Mouse (Mus musculus): ENCODE measurements around the gene Wasf2. TPM values are rescaled to one million over a fixed set of nuclear protein-coding genes. Genes with fewer than 3 reads are reported as not detected.

Wasf2 gene
- polyA plus RNA-seq, 1 experiment from 2014 or later, result 63.6 TPM

- Histone ChIP-seq H3K4me2 (ENCODE audit: low read depth, severe bottlenecking) (no peak overlapping the region), H3K36me3 (ENCODE audit: control insufficient read depth, insufficient read depth, low read length) (no peaks in the 10 kb centered on the region), H3K9ac (ENCODE audit: low read length) (no peak overlapping the region), H3K27ac (replicated peaks; ENCODE audit: low read depth, low read length) (no peak overlapping the region), H3K4me1 (ENCODE audit: control insufficient read depth, insufficient read depth, low read length) (no peaks in the 10 kb centered on the region), H3K27me3 (ENCODE audit: control insufficient read depth, insufficient read depth, low read length) (no peaks in the 10 kb centered on the region), H3K9me3 (ENCODE audit: control insufficient read depth, low read length) (no peaks in the 10 kb centered on the region), H3K4me3 (ENCODE audit: low read depth, low read length) (no peak overlapping the region)
- no peak for ATAC-seq (ENCODE audit: insufficient number of reproducible peaks, low FRiP score, low TSS enrichment, low read depth)
- no peak for DNase-seq (ENCODE audit: low spot score)
- WGBS, result 88% methylated on average over 9 of the region's 9 CpGs
These were observed 36.5 kb downstream of the Wasf2 start for GRCm38 (mm10) chr4:133166773-133167172.

GRCm38 (mm10) chr4:133169237-133170055 is 39.1 kb downstream of the Wasf2 start:
- Histone ChIP-seq H3K4me2 (ENCODE audit: low read depth, severe bottlenecking) (no peak overlapping the region), H3K9me3 (ENCODE audit: control insufficient read depth, low read length) (no peaks in the 10 kb centered on the region), H3K27ac (replicated peaks; ENCODE audit: low read depth, low read length) (no peak overlapping the region), H3K36me3 (ENCODE audit: control insufficient read depth, insufficient read depth, low read length) (no peaks in the 10 kb centered on the region), H3K4me1 (ENCODE audit: control insufficient read depth, insufficient read depth, low read length) (no peaks in the 10 kb centered on the region), H3K27me3 (ENCODE audit: control insufficient read depth, insufficient read depth, low read length) (no peaks in the 10 kb centered on the region), H3K9ac (ENCODE audit: low read length) (no peak overlapping the region), H3K4me3 (ENCODE audit: low read depth, low read length) (no peak overlapping the region)
- DNase-seq (ENCODE audit: low spot score) (no peak), ATAC-seq (ENCODE audit: insufficient number of reproducible peaks, low FRiP score, low TSS enrichment, low read depth) (no peak)
- 87% methylated on average over 10 of the region's 10 CpGs for WGBS

DNA sequence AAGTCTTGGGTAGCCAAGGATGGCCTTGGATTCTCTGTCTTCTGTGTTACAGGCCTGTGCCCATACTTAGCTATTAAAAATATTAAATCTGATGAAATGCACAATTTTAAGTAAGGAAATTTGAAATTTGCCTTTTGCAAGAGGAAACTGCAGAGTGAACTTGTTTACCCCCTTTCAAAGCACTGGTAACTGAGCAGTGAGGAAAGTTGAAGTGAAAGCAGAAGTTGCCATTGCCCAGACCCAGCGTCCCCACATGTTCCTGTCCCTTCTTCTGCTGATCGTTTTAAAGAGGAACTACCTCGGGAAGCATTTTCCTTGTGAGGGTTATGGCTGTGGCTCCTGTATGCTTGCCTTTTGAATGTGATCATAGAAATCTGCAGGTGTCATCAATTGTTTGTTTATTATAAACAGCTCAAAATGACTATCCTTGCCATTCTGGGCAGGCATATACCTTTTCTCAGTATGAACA is 39.8 kb downstream of the Wasf2 start:
- H3K27ac ChIP-seq (replicated peaks; ENCODE audit: low read depth, low read length), result no peak overlapping the region
- DNase-seq (ENCODE audit: low spot score) (no peak), ATAC-seq (ENCODE audit: insufficient number of reproducible peaks, low FRiP score, low TSS enrichment, low read depth) (no peak)
- H3K4me3 ChIP-seq (ENCODE audit: low read depth, low read length), result no peak overlapping the region
- H3K4me1 ChIP-seq (ENCODE audit: control insufficient read depth, insufficient read depth, low read length), result no peaks in the 10 kb centered on the region
- no peaks in the 10 kb centered on the region for H3K9me3 ChIP-seq (ENCODE audit: control insufficient read depth, low read length)
- H3K4me2 ChIP-seq (ENCODE audit: low read depth, severe bottlenecking), result no peak overlapping the region
- WGBS, result 76% methylated on average over 3 of the region's 3 CpGs
- H3K9ac ChIP-seq (ENCODE audit: low read length), result no peak overlapping the region
- no peaks in the 10 kb centered on the region for H3K36me3 ChIP-seq (ENCODE audit: control insufficient read depth, insufficient read depth, low read length)
- no peaks in the 10 kb centered on the region for H3K27me3 ChIP-seq (ENCODE audit: control insufficient read depth, insufficient read depth, low read length)

DNA sequence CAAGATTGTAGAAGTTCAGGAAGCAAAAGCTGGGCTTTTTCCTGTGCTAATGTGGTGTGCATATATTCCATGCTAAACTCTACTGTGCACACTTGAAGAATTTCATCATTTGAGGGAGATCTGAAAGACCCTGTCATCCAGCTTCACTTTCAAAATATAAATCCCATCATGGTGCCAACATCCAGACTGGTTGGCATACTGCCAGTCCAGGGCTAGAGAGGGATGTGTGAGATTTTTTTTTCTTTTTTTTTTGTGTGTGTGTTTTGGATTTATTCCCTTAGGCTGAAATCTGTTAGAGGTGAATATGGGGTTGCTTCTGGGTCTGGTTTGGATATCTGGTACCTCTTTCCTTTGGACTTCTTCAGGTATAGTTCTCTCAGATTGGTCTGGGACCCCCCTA is 40.3 kb downstream of the Wasf2 start:
- Histone ChIP-seq H3K4me3 (ENCODE audit: low read depth, low read length) (no peak overlapping the region), H3K9me3 (ENCODE audit: control insufficient read depth, low read length) (no peaks in the 10 kb centered on the region), H3K4me1 (ENCODE audit: control insufficient read depth, insufficient read depth, low read length) (no peaks in the 10 kb centered on the region), H3K27ac (replicated peaks; ENCODE audit: low read depth, low read length) (no peak overlapping the region), H3K4me2 (ENCODE audit: low read depth, severe bottlenecking) (no peak overlapping the region), H3K36me3 (ENCODE audit: control insufficient read depth, insufficient read depth, low read length) (no peaks in the 10 kb centered on the region), H3K9ac (ENCODE audit: low read length) (no peak overlapping the region), H3K27me3 (ENCODE audit: control insufficient read depth, insufficient read depth, low read length) (no peaks in the 10 kb centered on the region)
- ATAC-seq (ENCODE audit: insufficient number of reproducible peaks, low FRiP score, low TSS enrichment, low read depth) (no peak), DNase-seq (ENCODE audit: low spot score) (no peak)

DNA sequence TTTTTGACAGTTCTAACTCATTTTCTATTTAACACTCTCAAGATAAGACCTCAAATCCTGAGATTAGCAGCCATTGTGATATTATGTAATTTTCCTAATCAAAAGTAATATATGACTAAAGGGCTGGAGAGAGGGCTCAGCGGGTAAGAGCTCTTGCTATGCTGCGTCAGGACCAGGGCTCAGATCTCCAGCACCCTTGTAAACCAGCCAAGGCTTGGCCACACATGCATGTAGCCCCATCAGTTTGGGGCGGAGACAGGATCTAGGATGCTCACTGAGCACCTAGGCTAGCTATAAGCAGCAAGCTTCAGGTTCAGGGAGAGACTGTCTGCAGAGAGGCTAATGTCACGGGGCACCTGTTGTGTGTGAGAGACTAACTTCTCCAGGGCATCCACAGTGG is 42.1 kb downstream of the Wasf2 start:
- 95% methylated on average over 4 of the region's 4 CpGs for WGBS
- Histone ChIP-seq H3K4me3 (ENCODE audit: low read depth, low read length) (no peak overlapping the region), H3K4me2 (ENCODE audit: low read depth, severe bottlenecking) (no peak overlapping the region), H3K9ac (ENCODE audit: low read length) (no peak overlapping the region), H3K4me1 (ENCODE audit: control insufficient read depth, insufficient read depth, low read length) (peaks cover 6% of the 10 kb centered on the region), H3K27ac (replicated peaks; ENCODE audit: low read depth, low read length) (no peak overlapping the region), H3K36me3 (ENCODE audit: control insufficient read depth, insufficient read depth, low read length) (peaks cover under 1% of the 10 kb centered on the region; the same call in 1 of the 2 replicates), H3K9me3 (ENCODE audit: control insufficient read depth, low read length) (no peaks in the 10 kb centered on the region), H3K27me3 (ENCODE audit: control insufficient read depth, insufficient read depth, low read length) (no peaks in the 10 kb centered on the region)
- no peak for DNase-seq (ENCODE audit: low spot score)
- no peak for ATAC-seq (ENCODE audit: insufficient number of reproducible peaks, low FRiP score, low TSS enrichment, low read depth)

DNA sequence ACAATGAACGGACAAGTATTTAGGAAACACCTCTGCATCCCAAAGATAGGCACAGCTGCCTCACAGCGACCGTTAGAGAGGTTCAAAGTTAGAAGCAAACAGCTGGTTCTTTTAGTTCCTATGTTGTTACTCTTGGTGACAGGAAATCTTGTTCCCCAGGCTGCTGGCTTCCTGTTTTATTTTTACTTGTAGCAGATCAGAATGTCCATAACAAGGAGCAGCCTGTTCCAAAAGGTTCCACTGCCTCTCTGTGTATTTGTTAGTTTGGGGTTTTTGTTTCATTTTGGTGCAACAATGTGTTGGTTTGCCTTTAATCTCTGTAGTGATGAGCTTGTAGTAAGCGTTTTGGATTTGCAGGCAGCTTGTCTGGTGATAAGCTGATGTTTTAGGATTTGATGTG is 44.1 kb downstream of the Wasf2 start:
- Histone ChIP-seq H3K4me1 (ENCODE audit: control insufficient read depth, insufficient read depth, low read length) (peaks cover 6% of the 10 kb centered on the region), H3K9ac (ENCODE audit: low read length) (no peak overlapping the region), H3K27me3 (ENCODE audit: control insufficient read depth, insufficient read depth, low read length) (no peaks in the 10 kb centered on the region), H3K4me3 (ENCODE audit: low read depth, low read length) (no peak overlapping the region), H3K36me3 (ENCODE audit: control insufficient read depth, insufficient read depth, low read length) (peaks cover 3% of the 10 kb centered on the region; the same call in 1 of the 2 replicates), H3K9me3 (ENCODE audit: control insufficient read depth, low read length) (no peaks in the 10 kb centered on the region), H3K27ac (replicated peaks; ENCODE audit: low read depth, low read length) (no peak overlapping the region), H3K4me2 (ENCODE audit: low read depth, severe bottlenecking) (no peak overlapping the region)
- WGBS, result 65% methylated on average over 4 of the region's 4 CpGs
- ATAC-seq (ENCODE audit: insufficient number of reproducible peaks, low FRiP score, low TSS enrichment, low read depth) (no peak), DNase-seq (ENCODE audit: low spot score) (no peak)

- ATAC-seq (ENCODE audit: insufficient number of reproducible peaks, low FRiP score, low TSS enrichment, low read depth), result no peak
- Histone ChIP-seq H3K9me3 (ENCODE audit: control insufficient read depth, low read length) (no peaks in the 10 kb centered on the region), H3K4me2 (ENCODE audit: low read depth, severe bottlenecking) (no peak overlapping the region; the same call in 1 of the 2 replicates), H3K27ac (replicated peaks; ENCODE audit: low read depth, low read length) (no peak overlapping the region), H3K9ac (ENCODE audit: low read length) (no peak overlapping the region), H3K36me3 (ENCODE audit: control insufficient read depth, insufficient read depth, low read length) (peaks cover 3% of the 10 kb centered on the region; the same call in 1 of the 2 replicates), H3K4me1 (ENCODE audit: control insufficient read depth, insufficient read depth, low read length) (peaks cover 6% of the 10 kb centered on the region), H3K27me3 (ENCODE audit: control insufficient read depth, insufficient read depth, low read length) (no peaks in the 10 kb centered on the region), H3K4me3 (ENCODE audit: low read depth, low read length) (no peak overlapping the region)
- no peak for DNase-seq (ENCODE audit: low spot score)
- 84% methylated on average over 7 of the region's 7 CpGs for WGBS
These were observed 45.0 kb downstream of the Wasf2 start for GRCm38 (mm10) chr4:133175274-133175673.

- ATAC-seq (ENCODE audit: insufficient number of reproducible peaks, low FRiP score, low TSS enrichment, low read depth), result no peak
- DNase-seq (ENCODE audit: low spot score), result peak; percentile 43
- Histone ChIP-seq H3K4me2 (ENCODE audit: low read depth, severe bottlenecking) (no peak overlapping the region), H3K4me1 (ENCODE audit: control insufficient read depth, insufficient read depth, low read length) (peaks cover 6% of the 10 kb centered on the region), H3K36me3 (ENCODE audit: control insufficient read depth, insufficient read depth, low read length) (peaks cover 3% of the 10 kb centered on the region; the same call in 1 of the 2 replicates), H3K27me3 (ENCODE audit: control insufficient read depth, insufficient read depth, low read length) (no peaks in the 10 kb centered on the region), H3K9me3 (ENCODE audit: control insufficient read depth, low read length) (no peaks in the 10 kb centered on the region), H3K27ac (replicated peaks; ENCODE audit: low read depth, low read length) (no peak overlapping the region), H3K4me3 (ENCODE audit: low read depth, low read length) (no peak overlapping the region), H3K9ac (ENCODE audit: low read length) (no peak overlapping the region)
- 51% methylated on average over 14 of the region's 14 CpGs for WGBS
These were observed 45.9 kb downstream of the Wasf2 start for GRCm38 (mm10) chr4:133175998-133176760.
